Mouse (Mus musculus): Measurements from ENCODE around the gene Fam45a.

Fam45a gene

DNA sequence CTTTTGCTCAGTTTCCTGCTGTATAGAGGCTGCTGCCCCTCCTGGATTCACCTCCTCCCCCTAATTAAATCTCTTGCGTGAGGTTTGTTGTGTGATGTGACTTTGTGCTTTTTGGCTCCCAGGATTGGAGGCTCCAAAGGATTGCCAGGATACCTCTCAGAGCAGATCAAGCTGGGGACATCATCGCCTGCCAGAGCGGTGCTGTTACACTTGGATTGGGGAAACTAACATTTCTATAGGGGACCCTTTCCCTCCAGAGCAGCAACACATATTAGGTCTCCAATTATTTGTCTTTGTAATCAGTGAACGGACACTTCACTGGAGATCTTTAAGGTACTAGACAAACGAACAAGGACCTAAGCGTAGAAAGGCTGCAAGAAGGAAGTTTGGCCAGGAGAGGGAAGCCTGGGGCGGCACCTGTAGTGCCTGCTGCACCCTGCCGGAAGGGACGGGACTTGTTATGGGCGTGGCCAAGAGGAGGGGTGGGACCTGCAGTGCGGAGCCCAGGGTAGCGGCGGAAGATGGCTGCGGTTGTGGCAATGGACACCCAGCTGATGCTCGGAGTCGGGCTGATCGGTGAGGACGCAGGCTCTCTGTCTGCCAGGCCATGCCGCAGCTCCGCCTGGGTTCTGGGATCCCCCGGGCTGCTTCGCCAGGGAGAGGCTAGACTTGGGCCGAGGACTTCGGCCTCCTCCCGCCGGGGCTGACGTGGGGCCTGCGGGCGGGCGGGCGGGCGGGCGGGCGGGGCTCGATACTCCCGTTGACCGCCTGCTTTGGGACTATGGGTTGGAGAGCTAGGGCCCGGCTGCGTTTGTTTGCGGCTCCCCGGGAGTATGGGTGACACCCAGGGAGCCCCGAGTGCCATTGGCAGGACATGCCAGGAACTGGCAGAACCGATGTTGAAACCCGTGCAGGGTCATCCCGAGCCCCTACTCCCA is at the start of gene Fam45a:
Fam45a (plus strand) TSS at position 488 of the 938 bp plus-strand sequence.
- peak; percentile 93 for DNase-seq (ENCODE audit: low read depth, low spot score)

GRCm38 (mm10) chr19:60773366-60773765 is 38.0 kb upstream of the Fam45a start:
- no peak for DNase-seq (ENCODE audit: low read depth, low spot score)

DNA sequence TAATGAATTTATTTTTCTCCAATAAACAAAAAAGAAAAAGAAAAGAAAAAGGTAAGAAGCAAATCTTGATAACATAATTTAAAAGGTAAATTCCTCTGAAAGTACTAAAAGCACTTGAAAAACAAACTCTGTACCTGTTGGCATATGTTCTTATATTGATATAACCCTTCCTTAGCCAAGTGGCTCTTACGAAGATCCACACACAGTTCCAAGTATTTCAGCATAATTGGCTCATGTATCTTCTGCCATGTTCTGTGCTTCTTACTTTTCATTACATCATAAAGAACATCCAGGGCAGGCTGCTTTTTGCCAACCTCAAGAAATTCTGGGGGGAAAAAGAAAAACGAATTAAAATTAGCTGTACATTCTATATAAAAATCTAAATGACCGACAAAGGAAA is 29.4 kb upstream of the Fam45a start:
- no peak for DNase-seq (ENCODE audit: low read depth, low spot score)

DNA sequence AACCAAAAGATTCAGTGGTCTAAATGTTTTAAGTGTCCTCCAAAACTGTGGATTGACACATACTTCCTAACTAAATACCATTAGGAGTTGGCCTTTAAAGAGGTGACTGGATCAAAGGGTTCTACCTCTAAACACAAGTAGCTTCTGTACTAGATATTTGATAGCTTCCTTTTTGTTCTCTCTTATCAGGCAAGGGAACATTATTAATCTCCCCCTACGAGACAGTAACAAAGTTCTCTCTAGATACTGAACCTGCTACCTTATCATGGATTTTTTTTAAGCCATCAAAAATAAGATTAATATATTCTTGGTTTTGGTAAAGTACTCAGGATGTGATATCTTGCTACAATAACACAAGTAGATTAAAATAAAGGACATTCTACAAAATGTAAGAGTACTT is 26.7 kb upstream of the Fam45a start:
- DNase-seq (ENCODE audit: low read depth, low spot score) = no peak

DNA sequence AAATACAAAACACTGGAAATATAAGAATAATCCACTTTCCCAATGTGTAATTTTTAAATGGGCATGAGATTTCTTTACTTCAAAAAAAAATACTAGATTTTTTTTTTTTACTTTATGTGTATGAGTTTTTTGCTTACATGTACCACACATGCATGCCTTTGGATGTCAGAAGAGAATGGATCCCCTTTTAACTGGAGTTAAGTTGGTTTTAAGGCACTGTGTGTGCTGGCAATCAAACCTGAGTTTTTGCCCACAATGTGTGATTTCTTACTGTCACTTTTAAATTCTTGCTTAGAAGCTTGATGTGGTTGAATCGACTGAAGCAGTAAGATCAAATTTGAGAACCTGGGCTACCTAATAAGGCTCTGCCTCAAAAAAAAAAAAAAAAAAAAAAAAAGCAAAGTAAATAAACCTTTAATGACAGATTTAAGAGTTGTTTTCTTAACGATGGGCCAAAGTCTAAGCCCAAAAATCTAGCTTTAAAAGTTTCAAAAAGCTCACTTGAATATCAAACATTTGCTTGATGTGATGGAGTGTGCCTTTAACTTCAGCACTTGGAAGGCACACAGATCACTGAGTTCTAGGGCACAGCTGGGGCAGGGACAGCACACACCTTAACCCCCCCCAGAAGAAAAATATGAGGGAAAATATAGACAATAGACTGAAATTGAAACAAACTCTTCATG is 23.8 kb upstream of the Fam45a start:
- DNase-seq (ENCODE audit: low read depth, low spot score) = no peak

DNA sequence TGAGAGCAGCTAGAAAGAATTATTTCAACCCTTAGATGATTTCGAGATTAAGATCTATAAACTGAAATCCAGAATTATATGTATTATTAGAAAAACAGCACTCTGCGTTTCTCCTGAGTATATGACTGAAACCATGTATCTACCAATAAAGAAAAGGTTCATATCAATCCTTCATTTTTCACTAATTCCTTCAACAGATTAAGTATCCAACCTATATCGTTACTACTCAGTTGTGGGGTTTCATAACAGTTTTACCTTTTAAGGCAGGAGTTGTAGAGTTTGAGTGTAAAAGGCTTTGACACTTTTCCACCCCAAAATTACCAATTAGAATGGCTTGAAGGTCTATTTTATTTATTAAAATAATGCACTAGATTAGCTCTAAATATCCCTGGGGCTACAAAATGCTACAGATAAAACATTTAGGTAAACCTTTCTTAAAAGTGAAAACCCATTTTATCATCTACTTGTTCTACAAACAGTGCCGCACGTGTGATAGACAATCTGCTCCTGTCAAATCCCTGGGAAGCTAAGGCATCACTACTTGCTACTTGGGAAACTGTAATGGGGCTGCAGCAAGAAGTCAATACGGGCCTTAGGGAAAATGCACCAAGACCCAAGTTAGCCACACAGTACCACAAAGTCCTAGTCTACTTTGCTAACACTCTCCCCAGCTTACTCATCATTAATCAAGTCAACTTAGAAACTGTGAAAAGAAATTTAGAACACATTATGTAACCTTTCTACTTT is 23.0 kb upstream of the Fam45a start:
- peak; percentile 19 for DNase-seq (ENCODE audit: low read depth, low spot score)

GRCm38 (mm10) chr19:60789452-60789851 is 21.9 kb upstream of the Fam45a start:
- DNase-seq (ENCODE audit: low read depth, low spot score) = no peak

DNA sequence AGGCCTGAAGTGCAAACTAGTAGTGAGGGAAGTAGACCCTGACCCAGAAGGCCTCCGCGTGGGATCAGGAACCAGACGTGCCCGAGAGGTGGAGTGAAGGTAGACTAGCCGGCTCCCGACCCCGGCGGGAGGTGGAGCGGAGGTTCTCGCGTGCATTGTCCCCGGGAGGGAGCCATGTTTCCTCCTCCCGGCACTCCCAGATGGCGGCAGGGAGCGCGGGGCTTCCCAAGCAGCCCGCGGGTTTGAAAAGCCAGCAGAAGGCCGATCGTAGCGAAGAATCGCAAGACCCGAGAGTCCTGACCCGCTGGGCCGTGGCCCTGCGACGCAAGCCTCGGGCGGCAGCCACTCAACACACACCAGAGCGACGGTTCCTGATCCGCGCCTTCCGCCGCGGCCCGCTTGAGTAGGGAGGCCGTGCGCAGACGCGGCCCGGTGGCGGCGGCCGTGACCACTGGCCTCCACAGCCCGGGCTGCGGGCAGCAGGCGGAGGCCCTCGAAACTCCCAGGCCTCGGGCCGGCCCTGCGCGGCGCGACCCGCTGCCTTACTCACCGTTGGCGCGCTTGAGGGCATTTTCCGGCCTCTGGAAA is 21.4 kb upstream of the Fam45a start:
- peak; percentile 69 for DNase-seq (ENCODE audit: low read depth, low spot score)

DNA sequence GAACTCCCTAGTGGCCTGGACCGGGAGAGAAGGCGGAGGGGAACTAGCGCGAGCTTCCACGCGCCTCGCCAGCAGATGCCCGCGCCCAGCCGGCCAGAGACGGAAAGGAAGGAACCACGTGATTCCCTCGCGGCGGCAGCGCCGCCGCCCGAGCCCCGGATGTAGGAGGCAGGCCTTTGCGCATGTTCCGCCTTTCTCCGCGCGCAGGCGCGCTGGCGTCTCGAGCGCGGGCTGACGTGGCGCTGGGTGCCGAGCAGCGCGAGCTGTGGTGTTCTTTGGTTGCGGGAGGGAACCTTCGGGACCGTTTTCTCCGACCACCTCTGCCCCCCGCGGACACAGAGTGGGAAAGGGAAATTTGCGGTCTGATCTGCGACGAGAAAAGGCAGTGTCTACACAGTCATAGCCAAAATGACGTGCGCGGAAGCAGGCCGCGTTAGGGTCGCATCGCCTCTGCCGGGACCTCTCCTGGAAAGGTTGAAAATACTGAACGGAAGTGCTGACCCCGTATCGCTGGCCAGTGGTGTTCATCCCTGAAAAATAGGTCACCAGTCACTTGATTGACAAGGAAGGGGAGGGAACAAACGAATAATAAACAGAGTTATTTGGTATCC is 20.7 kb upstream of the Fam45a start, which contains the start of gene Eif3a:
Eif3a (minus strand) TSS at position 108 of the 611 bp plus-strand sequence.
- peak; percentile 93 for DNase-seq (ENCODE audit: low read depth, low spot score)

GRCm38 (mm10) chr19:60791164-60791563 is 20.2 kb upstream of the Fam45a start:
- DNase-seq (ENCODE audit: low read depth, low spot score) = no peak

DNA sequence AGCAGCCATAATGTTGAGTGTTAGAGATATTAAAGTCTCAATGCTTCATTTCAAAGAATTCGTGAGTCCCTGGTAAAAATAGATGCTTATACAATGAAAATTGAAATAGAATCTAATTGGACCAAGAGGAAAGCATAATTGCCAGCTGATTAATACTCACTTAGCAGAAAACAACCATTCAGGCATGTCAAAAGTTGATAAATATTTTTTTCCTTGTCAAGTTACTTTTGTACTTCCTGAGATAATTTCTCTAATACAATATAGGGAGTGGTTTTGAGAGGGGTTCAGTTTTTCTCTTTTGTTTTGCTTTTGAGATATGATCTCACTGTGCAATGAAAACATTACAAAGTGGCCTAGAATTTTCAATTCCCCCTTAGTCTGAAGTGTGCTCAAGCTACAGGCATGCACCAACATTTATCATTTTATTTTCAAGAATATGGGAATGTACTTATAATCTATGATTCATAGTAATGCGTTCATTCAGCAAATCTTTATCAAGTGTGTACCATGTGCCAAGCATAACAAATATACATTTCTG is 18.1 kb upstream of the Fam45a start:
- no peak for DNase-seq (ENCODE audit: low read depth, low spot score)

DNA sequence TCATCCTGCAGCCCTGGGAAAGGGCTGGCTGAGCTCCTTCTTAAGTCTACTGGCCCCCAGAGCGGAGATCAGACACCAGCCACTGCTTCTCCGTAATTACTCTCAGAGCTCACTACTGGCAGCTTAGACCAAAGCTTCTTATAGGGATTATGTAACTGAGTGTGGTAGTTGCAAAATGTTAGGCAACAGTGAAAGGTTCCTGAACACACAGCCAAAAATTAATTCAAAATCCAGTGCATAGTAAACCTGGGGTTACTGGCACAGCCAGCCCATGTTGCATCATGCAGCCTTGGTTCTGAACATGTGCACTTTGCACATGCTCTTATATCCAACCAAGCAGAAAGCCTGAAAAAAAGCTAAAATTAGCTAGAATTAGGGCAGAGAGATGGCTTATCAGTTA is 16.1 kb upstream of the Fam45a start:
- DNase-seq (ENCODE audit: low read depth, low spot score) = no peak

DNA sequence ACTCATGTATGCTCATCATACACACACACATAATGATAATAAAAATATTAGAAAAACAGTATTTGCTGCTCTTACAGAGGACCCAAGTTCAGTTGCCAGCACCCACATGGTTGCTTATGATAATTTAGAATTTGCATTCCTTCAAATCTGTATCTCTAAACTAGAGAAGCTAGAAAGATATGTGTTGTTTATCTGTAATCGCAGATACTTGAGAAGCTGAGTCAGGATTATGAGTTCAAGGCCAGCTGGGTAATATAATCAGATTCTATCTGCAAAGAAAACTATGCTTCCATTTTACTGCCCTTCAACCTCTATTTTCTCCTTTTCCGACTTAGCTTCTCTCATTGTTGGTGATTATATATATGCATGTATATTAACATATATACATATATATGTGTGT is 14.0 kb upstream of the Fam45a start:
- DNase-seq (ENCODE audit: low read depth, low spot score) = no peak

DNA sequence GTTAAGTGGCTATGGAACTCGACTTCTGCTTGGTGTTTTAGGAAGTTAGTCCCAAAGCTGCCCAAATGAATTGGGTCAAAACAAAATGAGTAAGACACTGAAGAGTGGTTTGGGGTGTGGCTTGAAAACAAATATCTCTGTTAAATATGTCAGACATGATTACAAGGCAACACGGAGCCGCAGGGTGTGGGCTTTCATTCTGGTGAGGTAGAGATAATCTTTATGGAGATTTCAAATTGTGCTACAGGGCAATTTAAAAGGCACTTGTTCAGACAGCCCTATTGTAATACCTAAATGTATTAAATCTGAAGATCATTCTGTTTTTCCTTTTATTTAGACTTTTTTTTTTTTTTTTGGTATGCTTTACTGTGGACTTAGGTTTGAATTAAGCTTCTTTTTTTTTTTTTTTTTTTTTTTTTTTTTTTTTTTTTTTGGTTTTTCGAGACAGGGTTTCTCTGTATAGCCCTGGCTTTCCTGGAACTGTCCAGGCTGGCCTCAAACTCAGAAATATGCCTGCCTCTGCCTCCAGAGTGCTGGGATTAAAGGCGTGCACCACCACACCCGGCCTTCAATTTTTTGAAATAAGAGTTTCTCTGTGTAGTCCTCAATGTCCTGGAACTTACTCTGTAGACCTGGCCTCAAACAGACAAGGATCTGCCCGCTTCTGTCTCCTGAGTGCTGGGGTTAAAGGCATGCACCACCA is 11.4 kb upstream of the Fam45a start:
- DNase-seq (ENCODE audit: low read depth, low spot score) = no peak

DNA sequence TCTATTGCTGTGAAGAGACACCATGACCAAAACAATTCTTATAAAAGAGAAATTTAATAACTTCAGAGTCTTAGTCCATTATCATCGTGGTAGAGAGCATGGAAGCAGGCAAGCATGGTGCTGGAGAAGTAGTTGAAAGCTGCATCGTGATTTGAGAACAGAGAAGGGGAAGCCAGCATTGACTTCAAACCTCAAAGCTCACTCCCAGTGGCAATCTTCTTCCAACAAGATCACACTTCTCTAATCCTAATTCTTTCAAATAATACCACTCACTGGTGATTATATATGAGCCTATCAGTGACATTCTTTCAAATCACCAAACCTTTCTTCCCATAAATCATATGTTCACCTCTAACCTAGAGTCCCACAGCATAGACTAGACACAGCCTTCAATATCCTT is 6.5 kb upstream of the Fam45a start:
- no peak for DNase-seq (ENCODE audit: low read depth, low spot score)

- DNase-seq (ENCODE audit: low read depth, low spot score) = no peak
Measured at GRCm38 (mm10) chr19:60809927-60810326, 1.5 kb upstream of the Fam45a start.

GRCm38 (mm10) chr19:60812036-60812389 is 628 bp downstream of the Fam45a start:
- no peak for DNase-seq (ENCODE audit: low read depth, low spot score)

DNA sequence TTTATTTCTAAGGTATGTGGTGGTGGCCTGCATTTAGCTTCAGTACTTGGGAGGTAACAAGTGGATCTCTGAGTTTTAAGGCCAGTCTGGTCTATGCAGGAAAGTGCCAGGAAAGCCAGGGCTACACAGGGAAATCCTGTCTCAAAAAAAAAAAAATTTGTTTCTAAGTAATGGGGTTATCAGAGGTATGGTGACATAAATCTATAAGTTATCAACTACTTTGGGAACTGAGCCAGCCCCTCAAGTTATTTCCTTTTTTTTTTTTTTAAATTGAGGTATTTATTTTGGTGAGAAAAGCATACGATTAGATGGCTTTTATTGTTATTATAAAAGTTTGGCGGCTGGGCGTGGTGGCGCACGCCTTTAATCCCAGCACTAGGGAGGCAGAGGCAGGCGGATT is 1.7 kb downstream of the Fam45a start:
- no peak for DNase-seq (ENCODE audit: low read depth, low spot score)

DNA sequence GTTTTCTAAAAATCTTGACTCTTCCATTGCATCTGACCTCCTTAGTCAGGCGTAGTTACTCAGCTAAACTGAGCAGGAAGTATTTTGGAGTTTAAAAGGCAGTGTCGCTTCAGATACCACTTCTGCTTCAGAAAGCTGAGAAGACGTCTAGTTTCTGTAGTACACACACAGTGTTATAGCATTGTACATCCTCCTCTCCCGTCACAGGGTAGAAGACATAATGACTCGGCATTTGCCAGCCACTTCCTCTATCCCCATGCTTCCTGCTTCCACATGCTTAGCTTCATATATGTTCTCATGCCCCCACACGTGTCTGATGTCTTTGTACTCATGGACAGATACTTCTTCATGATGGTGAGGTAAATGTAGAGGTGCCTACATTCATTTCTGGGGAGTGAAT is 7.3 kb downstream of the Fam45a start:
- DNase-seq (ENCODE audit: low read depth, low spot score) = no peak

DNA sequence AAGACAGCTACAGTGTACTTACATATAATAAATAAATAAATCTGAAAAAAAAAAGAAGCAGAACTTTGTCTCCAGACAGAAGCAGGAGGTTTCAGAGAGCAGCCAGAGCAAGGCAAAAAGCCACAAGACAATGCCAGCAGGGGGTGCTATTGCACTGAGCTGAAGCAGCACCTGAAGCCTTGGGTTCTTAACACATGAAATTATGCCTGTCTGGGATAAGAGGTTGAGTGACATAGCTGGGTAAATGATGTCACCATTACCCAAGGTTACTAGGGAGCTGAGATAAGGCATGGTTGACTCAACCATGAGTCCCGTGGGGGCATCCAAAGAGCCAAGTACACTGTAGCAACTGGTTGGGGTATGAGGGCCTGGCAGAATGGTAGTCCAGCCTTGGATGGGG is 26.4 kb downstream of the Fam45a start:
- peak; percentile 70 for DNase-seq (ENCODE audit: low read depth, low spot score)
